In genomic region chr2:128138924-128139323, GRCm38 (mm10) we compare ENCODE assay signal across 19 mouse cellular contexts. TPM values are rescaled to one million over a fixed set of nuclear protein-coding genes. Genes with fewer than 3 reads are reported as not detected.
DNase-seq lines count a peak whose midpoint lies in the region; ATAC-seq and TF ChIP-seq lines count a peak whose summit lies in the region.
"Had no signal": no experiment of that assay in that cellular context is flagged by ENCODE, and none has a peak within 500 bp of the region (broad histone marks: within the 10 kb centered on the region; RNA-seq: fewer than 3 reads in every experiment).

No protein-coding gene starts in this region.

- peak; percentile 69 to 73 for DNase-seq in cerebellum, postnatal 10 days
- no peak for DNase-seq in cerebellum, postnatal 36 days
- peak; percentile 48 for DNase-seq in left cerebral cortex, postnatal 4 days
- no peak for DNase-seq in left cerebral cortex, adult 9 months (ENCODE audit: low spot score in 2 of 2)
- peak; percentile 54 for DNase-seq in hindbrain, postnatal 0 days (ENCODE audit: low spot score)
- DNase-seq in adrenal gland, adult 2 months = no peak
- DNase-seq in adrenal gland, postnatal 14 days = no peak
- DNase-seq: cerebellum, adult 11 months; gastrocnemius, postnatal 14 days; heart, postnatal 36 days; kidney, postnatal 10 days; lung, adult 2 months had no signal

- ATAC-seq in hindbrain, postnatal 0 days = peak; percentile 48; the same call in 1 of the 2 replicates
- ATAC-seq in neural tube, embryonic 14.5 days (ENCODE audit: low read depth) = peak; percentile 79
- ATAC-seq: intestine, embryonic 16.5 days had no signal

- no peaks in the 10 kb centered on the region for H3K36me3 ChIP-seq in hindbrain, postnatal 0 days (ENCODE audit: insufficient read depth, low read length)
- H3K36me3 ChIP-seq in neural tube, embryonic 14.5 days (ENCODE audit: control insufficient read depth, insufficient read depth, low read length) = no peaks in the 10 kb centered on the region

- no peak overlapping the region for H3K27ac ChIP-seq in hindbrain, postnatal 0 days
- H3K27ac ChIP-seq in neural tube, embryonic 14.5 days (ENCODE audit: low read depth, low read length) = no peak overlapping the region
- H3K27ac ChIP-seq: embryonic facial prominence, embryonic 12.5 days; macrophage had no signal

- TF ChIP-seq CTCF in hindbrain, postnatal 0 days (IDR thresholded peaks at IDR 0.05; ENCODE audit: low read depth) = no peak

- intact Hi-C loops in left cerebral cortex, postnatal 4 days (cut with DNase I) = no loop called here

- no peak overlapping the region for H3K4me3 ChIP-seq in hindbrain, postnatal 0 days (ENCODE audit: low read length)
- no peak overlapping the region for H3K4me3 ChIP-seq in neural tube, embryonic 14.5 days (ENCODE audit: low read depth, low read length)
- H3K4me3 ChIP-seq: embryonic facial prominence, embryonic 12.5 days; heart, embryonic 10.5 days; stomach, embryonic 15.5 days had no signal

- peaks cover 8% of the 10 kb centered on the region for H3K4me1 ChIP-seq in hindbrain, postnatal 0 days (ENCODE audit: insufficient read depth, low read length)
- peaks cover 14% of the 10 kb centered on the region; the same call in 1 of the 2 replicates for H3K4me1 ChIP-seq in neural tube, embryonic 14.5 days (ENCODE audit: control insufficient read depth, insufficient read depth, low read length)

- H3K9me3 ChIP-seq in hindbrain, postnatal 0 days (ENCODE audit: low read length) = no peaks in the 10 kb centered on the region
- no peaks in the 10 kb centered on the region for H3K9me3 ChIP-seq in neural tube, embryonic 14.5 days (ENCODE audit: control insufficient read depth, low read length)
- H3K9me3 ChIP-seq: embryonic facial prominence, embryonic 12.5 days; heart, embryonic 10.5 days; stomach, embryonic 15.5 days had no signal

- WGBS in hindbrain, postnatal 0 days = 34% methylated on average over 8 of the region's 8 CpGs
- 52% methylated on average over 8 of the region's 8 CpGs for WGBS in neural tube, embryonic 14.5 days

- H3K9ac ChIP-seq in hindbrain, postnatal 0 days (replicated peaks; ENCODE audit: low read length) = no peak overlapping the region
- no peak overlapping the region for H3K9ac ChIP-seq in neural tube, embryonic 14.5 days (replicated peaks; ENCODE audit: low read depth, low read length)
- H3K9ac ChIP-seq: embryonic facial prominence, embryonic 12.5 days; stomach, embryonic 15.5 days had no signal

- no peaks in the 10 kb centered on the region for H3K27me3 ChIP-seq in hindbrain, postnatal 0 days (ENCODE audit: insufficient read depth, low read length)
- H3K27me3 ChIP-seq in neural tube, embryonic 14.5 days (ENCODE audit: control insufficient read depth, insufficient read depth, low read length) = no peaks in the 10 kb centered on the region
- H3K27me3 ChIP-seq: CH12.LX; embryonic facial prominence, embryonic 12.5 days; stomach, embryonic 15.5 days had no signal

- H3K4me2 ChIP-seq in hindbrain, postnatal 0 days (ENCODE audit: low read depth, low read length) = no peak overlapping the region
- no peak overlapping the region for H3K4me2 ChIP-seq in neural tube, embryonic 14.5 days (ENCODE audit: low read depth, low read length)
- H3K4me2 ChIP-seq: stomach, embryonic 15.5 days had no signal

RNA-seq across cellular contexts. Expression of gene Bcl2l11, which starts 13.1 kb away (rescaled TPM):
- total RNA-seq in left cerebral cortex, postnatal 4 days (2021) = 1 to 10 TPM; 7.1 to 8.9 TPM
- total RNA-seq in hindbrain, postnatal 0 days (2014; rRNA removed) = 11.3 and 15.9 TPM in 2 replicates
- 7.8 and 7.9 TPM in 2 replicates for polyA plus RNA-seq in hindbrain, postnatal 0 days (2015; fragmentation: Nextera tagmentation; extraction: Ambion mirVana)
- 11.5 and 14.0 TPM in 2 replicates for polyA plus RNA-seq in neural tube, embryonic 14.5 days (2014; fragmentation: Nextera tagmentation; extraction: Ambion mirVana)
- 10 to 100 TPM; 18.1 to 36.7 TPM for total RNA-seq in adrenal gland, adult 2 months (2021)
- 16.6 and 21.5 TPM in 2 replicates for polyA plus RNA-seq in adrenal gland, adult 2 months (2012; rRNA removed)
- total RNA-seq in adrenal gland, postnatal 14 days (2021) = 27.0 and 34.8 TPM in 2 replicates

Comparison
In these comparisons a context has a peak if more than half of its experiments do, and no peak if none do; other contexts are left out.
1. DNase-seq: peak in cerebellum, postnatal 10 days (2 of 2), left cerebral cortex, postnatal 4 days (single experiment) and hindbrain, postnatal 0 days (single experiment); none in cerebellum, postnatal 36 days (0 of 2), left cerebral cortex, adult 9 months (0 of 2), adrenal gland, adult 2 months (single experiment) and adrenal gland, postnatal 14 days (single experiment).